Mouse (Mus musculus) heart, embryonic 11.5 days (tissue): ENCODE data around the gene Ppm1h. TPM values are rescaled to one million over a fixed set of nuclear protein-coding genes. Genes with fewer than 3 reads are reported as not detected.
A peak's percentile ranks its signal among the peaks of the same experiment; 100 is the strongest.

Experiments
- ATAC-seq: fragments of 200-750 bp; cut with Nextera tagmentation; replicated peaks from 2 replicates; pipeline ENCODE4 v1.8.0; 2017; ENCODE audit warnings: moderate library complexity; ENCODE audit not compliant: insufficient number of reproducible peaks, low FRiP score, low TSS enrichment
- H3K27ac ChIP-seq: fragments of 300-500 bp; sonication (generic); 2 replicates; pipeline ENCODE4 v1.5.1; 2014; ENCODE audit warnings: mild to moderate bottlenecking, low read depth, low read length
- H3K27me3 ChIP-seq: fragments of 300-500 bp; sonication (generic); 2 replicates; pipeline ENCODE4 v1.6.1; 2014; ENCODE audit warnings: mild to moderate bottlenecking, low read length, mixed read lengths; ENCODE audit not compliant: control insufficient read depth, insufficient read depth
- H3K36me3 ChIP-seq: fragments of 300-500 bp; sonication (generic); 2 replicates; pipeline ENCODE4 v1.6.1; 2014; ENCODE audit warnings: mild to moderate bottlenecking, low read length, moderate library complexity, mixed read lengths; ENCODE audit not compliant: control insufficient read depth, insufficient read depth
- H3K4me1 ChIP-seq: fragments of 300-500 bp; sonication (generic); 2 replicates; pipeline ENCODE4 v1.6.1; 2014; ENCODE audit warnings: low read length; ENCODE audit not compliant: control insufficient read depth, insufficient read depth
- H3K4me2 ChIP-seq: fragments of 300-500 bp; sonication (generic); 2 replicates; pipeline ENCODE4 v1.6.1; 2014; ENCODE audit warnings: mild to moderate bottlenecking, moderate library complexity
- H3K4me3 ChIP-seq: fragments of 300-500 bp; sonication (generic); 2 replicates; pipeline ENCODE4 v1.5.1; 2014; ENCODE audit warnings: low read depth, low read length
- H3K9ac ChIP-seq: fragments of 300-500 bp; sonication (generic); 2 replicates; pipeline ENCODE4 v1.6.1; 2014; ENCODE audit warnings: mild to moderate bottlenecking, low read depth, low read length, moderate library complexity
- H3K9me3 ChIP-seq: fragments of 300-500 bp; sonication (generic); replicated peaks from 2 replicates; pipeline ENCODE4 v1.6.1; 2016; ENCODE audit warnings: low read length; ENCODE audit not compliant: control insufficient read depth
- WGBS: fragments of 180-500 bp; shearing (Covaris S2); extraction: QIAGEN DNeasy Blood & Tissue Kit; methylation state at CpG from one replicate; pipeline ENCODE4 v1.1.7; 2014; ENCODE audit not compliant: insufficient replicate concordance; 5-methylcytosine and 5-hydroxymethylcytosine counted together
- polyA plus RNA-seq: library from polyadenylated mRNA; unstranded; fragments of >200 nt; fragmentation: Nextera tagmentation; extraction: Ambion mirVana; gene quantifications from 2 replicates; pipeline ENCODE4 v1.2.1, GENCODE M21; 2014

Ppm1h gene
- polyA plus RNA-seq, 1 experiment from 2014 or later, result 3.9 TPM

GRCm38 (mm10) chr10:122805866-122806265 lies 127.3 kb downstream of the Ppm1h start:
- Histone ChIP-seq H3K27me3 (no peaks in the 10 kb centered on the region), H3K4me2 (no peak overlapping the region), H3K27ac (no peak overlapping the region), H3K9ac (no peak overlapping the region), H3K36me3 (no peaks in the 10 kb centered on the region), H3K9me3 (no peaks in the 10 kb centered on the region), H3K4me1 (0 out of 2 replicates have a peak, but pooled peaks cover 10% of the 10 kb centered on the region), H3K4me3 (no peak overlapping the region)
- 48% methylated on average over 2 of the region's 2 CpGs for WGBS
- no peak for ATAC-seq

DNA sequence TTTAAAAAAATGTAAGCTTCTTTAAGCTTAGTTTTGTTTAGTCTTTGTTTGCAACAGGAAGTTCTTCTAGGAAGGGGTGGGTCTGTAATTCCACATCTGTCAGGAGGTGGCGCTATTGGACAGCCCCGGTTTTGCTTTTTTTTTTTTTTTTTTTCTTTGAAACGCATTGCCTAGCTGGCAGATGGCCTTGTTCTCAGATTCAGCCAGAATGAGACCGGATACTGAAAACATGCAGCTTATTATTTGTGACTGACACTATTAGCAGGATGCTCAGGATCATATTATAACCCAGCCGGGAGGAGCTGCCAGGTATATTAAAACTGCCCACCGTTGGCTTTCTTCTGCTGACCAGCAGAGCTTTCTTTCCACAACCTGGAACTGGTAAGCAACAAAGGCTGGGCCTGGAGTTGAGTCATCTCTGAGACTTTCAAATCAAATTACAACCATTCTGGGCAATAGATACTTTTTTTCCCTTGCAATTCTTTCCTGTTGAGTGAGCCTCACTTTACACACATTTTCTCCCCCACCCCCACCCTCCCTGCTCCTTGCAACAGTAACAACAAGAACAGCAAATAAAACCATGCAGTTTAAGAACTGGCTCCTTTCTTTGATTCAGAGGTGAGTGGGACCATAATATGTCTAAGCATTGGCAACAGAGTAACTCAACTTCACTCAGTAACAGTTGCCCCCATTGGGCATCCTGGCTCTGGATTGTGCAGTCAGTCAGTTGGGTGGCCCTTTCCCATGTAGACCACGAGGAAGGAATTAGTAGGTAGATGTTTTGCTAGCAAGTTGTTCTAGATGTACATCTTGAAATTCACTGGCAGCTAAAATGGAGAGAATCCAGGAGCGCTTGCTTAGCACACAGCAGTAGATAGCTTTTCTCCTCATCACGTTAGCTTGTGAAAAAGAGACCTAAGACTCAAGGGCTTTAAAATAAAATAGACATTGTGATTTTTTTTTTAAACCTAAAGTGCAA lies 128.9 kb downstream of the Ppm1h start:
- Histone ChIP-seq H3K36me3 (no peaks in the 10 kb centered on the region), H3K4me2 (peak overlapping the region; percentile 14; the same call in 1 of the 2 replicates), H3K9ac (0 out of 2 replicates have a peak overlapping the region, but pooled peaks have one; percentile 3), H3K9me3 (no peaks in the 10 kb centered on the region), H3K27ac (peak overlapping the region; percentile 25; the same call in 1 of the 2 replicates), H3K4me3 (no peak overlapping the region), H3K4me1 (0 out of 2 replicates have a peak, but pooled peaks cover 6% of the 10 kb centered on the region), H3K27me3 (no peaks in the 10 kb centered on the region)
- no peak for ATAC-seq
- WGBS, result 40% methylated on average over 9 of the region's 9 CpGs

- H3K9ac ChIP-seq, result no peak overlapping the region
Measured at GRCm38 (mm10) chr10:122808186-122808585, 129.6 kb downstream of the Ppm1h start.

DNA sequence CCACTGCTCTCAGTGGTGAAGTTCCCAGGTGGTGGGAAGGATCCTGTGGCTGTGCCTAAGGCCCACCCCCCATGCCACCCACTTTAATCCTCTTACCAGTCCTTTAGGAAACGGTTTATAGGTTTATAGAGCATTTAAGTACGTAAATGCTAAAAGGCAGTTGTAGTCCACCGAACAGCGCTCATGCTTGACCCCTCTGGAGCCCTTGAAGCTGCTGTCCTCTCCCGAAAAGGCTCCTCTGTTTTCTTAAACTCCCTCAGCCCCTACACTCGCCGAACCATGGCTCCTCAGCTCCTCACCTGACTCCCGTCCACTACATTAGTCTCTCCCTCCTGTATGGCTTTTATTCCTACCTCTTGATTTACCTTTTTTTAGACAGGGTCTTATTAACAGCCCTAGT lies 131.3 kb downstream of the Ppm1h start:
- 0 out of 2 replicates have a peak, but pooled peaks cover 6% of the 10 kb centered on the region for H3K4me1 ChIP-seq
- no peaks in the 10 kb centered on the region for H3K9me3 ChIP-seq
- ATAC-seq, result no peak
- H3K27ac ChIP-seq, result no peak overlapping the region
- no peaks in the 10 kb centered on the region for H3K27me3 ChIP-seq
- no peak overlapping the region for H3K9ac ChIP-seq
- WGBS, result 73% methylated on average over 8 of the region's 8 CpGs
- no peak overlapping the region for H3K4me2 ChIP-seq
- H3K4me3 ChIP-seq, result no peak overlapping the region
- no peaks in the 10 kb centered on the region for H3K36me3 ChIP-seq

More at GRCm38 (mm10) chr10:122808186-122808585, 129.6 kb downstream of the Ppm1h start:
- H3K27ac ChIP-seq, result no peak overlapping the region
- H3K4me2 ChIP-seq, result no peak overlapping the region
- no peaks in the 10 kb centered on the region for H3K27me3 ChIP-seq
- H3K4me3 ChIP-seq, result no peak overlapping the region
- no peaks in the 10 kb centered on the region for H3K9me3 ChIP-seq
- no peaks in the 10 kb centered on the region for H3K36me3 ChIP-seq
- no peak for ATAC-seq
- 0 out of 2 replicates have a peak, but pooled peaks cover 6% of the 10 kb centered on the region for H3K4me1 ChIP-seq
- 81% methylated on average over 4 of the region's 4 CpGs for WGBS

- Histone ChIP-seq H3K9ac (no peak overlapping the region), H3K9me3 (no peaks in the 10 kb centered on the region), H3K4me1 (no peaks in the 10 kb centered on the region), H3K27me3 (no peaks in the 10 kb centered on the region), H3K4me3 (no peak overlapping the region), H3K27ac (no peak overlapping the region), H3K4me2 (no peak overlapping the region), H3K36me3 (no peaks in the 10 kb centered on the region)
- no peak for ATAC-seq
- WGBS, result 56% methylated on average over 14 of the region's 14 CpGs
Measured at GRCm38 (mm10) chr10:122815094-122815493, 136.5 kb downstream of the Ppm1h start.

- Histone ChIP-seq H3K27me3 (no peaks in the 10 kb centered on the region), H3K27ac (no peak overlapping the region), H3K4me2 (no peak overlapping the region), H3K4me3 (no peak overlapping the region), H3K9ac (no peak overlapping the region), H3K9me3 (no peaks in the 10 kb centered on the region), H3K4me1 (no peaks in the 10 kb centered on the region), H3K36me3 (no peaks in the 10 kb centered on the region)
- WGBS, result 80% methylated on average over 8 of the region's 8 CpGs
- ATAC-seq, result no peak
Measured at GRCm38 (mm10) chr10:122817741-122818140, 139.2 kb downstream of the Ppm1h start.

- no peak for ATAC-seq
- H3K9ac ChIP-seq, result no peak overlapping the region
- H3K4me1 ChIP-seq, result no peaks in the 10 kb centered on the region
- no peaks in the 10 kb centered on the region for H3K27me3 ChIP-seq
- H3K27ac ChIP-seq, result no peak overlapping the region
- no peaks in the 10 kb centered on the region for H3K9me3 ChIP-seq
- H3K36me3 ChIP-seq, result no peaks in the 10 kb centered on the region
- 89% methylated on average over 6 of the region's 6 CpGs for WGBS
- no peak overlapping the region for H3K4me3 ChIP-seq
- H3K4me2 ChIP-seq, result no peak overlapping the region
Measured at GRCm38 (mm10) chr10:122819808-122820207, 141.2 kb downstream of the Ppm1h start.

- ATAC-seq, result no peak
- no peaks in the 10 kb centered on the region for H3K9me3 ChIP-seq
- no peaks in the 10 kb centered on the region for H3K27me3 ChIP-seq
- no peak overlapping the region for H3K4me2 ChIP-seq
- no peak overlapping the region for H3K9ac ChIP-seq
- no peak overlapping the region for H3K27ac ChIP-seq
- WGBS, result 68% methylated on average over 6 of the region's 6 CpGs
- no peaks in the 10 kb centered on the region for H3K36me3 ChIP-seq
- H3K4me1 ChIP-seq, result no peaks in the 10 kb centered on the region
- no peak overlapping the region for H3K4me3 ChIP-seq
Measured at GRCm38 (mm10) chr10:122821549-122821948, 143.0 kb downstream of the Ppm1h start.
